Mouse (Mus musculus) MEL (cell line): ENCODE data around the gene Fam173b.

Experiments
- CHD2 ChIP-seq: IDR thresholded peaks from 2 replicates; pipeline ENCODE4 v1.6.1; 2011; ENCODE audit warnings: low read length, improper control_type of control experiment
- CTCF ChIP-seq, 3 experiments: IDR thresholded peaks in 2 of 3; conservative IDR thresholded peaks in 1 of 3; 2 replicates each; pipeline ENCODE4 v1.5.1; 2011 to 2012; ENCODE audit warnings: low read length in 3 of 3, low read depth in 2 of 3, mild to moderate bottlenecking in 2 of 3, improper control_type of control experiment in 1 of 3, inconsistent platforms in 1 of 3, mixed read lengths in 1 of 3, moderate library complexity in 1 of 3; ENCODE audit not compliant: control insufficient read depth in 1 of 3, insufficient read depth in 1 of 3, poor library complexity in 1 of 3, severe bottlenecking in 1 of 3
- GATA1 ChIP-seq: IDR thresholded peaks from 2 replicates; pipeline ENCODE4 v1.6.1; 2011; ENCODE audit warnings: low read depth, low read length, improper control_type of control experiment
- MAFK ChIP-seq: IDR thresholded peaks from 2 replicates; pipeline ENCODE4 v1.6.1; 2011; ENCODE audit warnings: low read depth, mild to moderate bottlenecking, low read length, improper control_type of control experiment, borderline replicate concordance
- MEF2A ChIP-seq: IDR thresholded peaks from 2 replicates; pipeline ENCODE4 v1.6.1; 2014; ENCODE audit warnings: low read depth, mild to moderate bottlenecking, inconsistent platforms, low read length, improper control_type of control experiment; ENCODE audit not compliant: poor library complexity, insufficient replicate concordance, severe bottlenecking; ENCODE audit errors: extremely low read depth
- POLR2A ChIP-seq, 2 experiments: IDR thresholded peaks; 2 replicates each; pipeline ENCODE4 v1.6.1; 2011 to 2012; ENCODE audit warnings: low read length in 2 of 2, mild to moderate bottlenecking in 2 of 2, control low read depth in 1 of 2, improper control_type of control experiment in 1 of 2, low read depth in 1 of 2, moderate library complexity in 1 of 2; ENCODE audit not compliant: control insufficient read depth in 1 of 2, insufficient read depth in 1 of 2, poor library complexity in 1 of 2
- TBP ChIP-seq: IDR thresholded peaks from 2 replicates; pipeline ENCODE4 v1.8.0; 2011; ENCODE audit warnings: low read depth, low read length, improper control_type of control experiment
- USF2 ChIP-seq, 2 experiments: IDR thresholded peaks; 2 replicates each; pipeline ENCODE4 v1.6.1; 2011 to 2012; ENCODE audit warnings: improper control_type of control experiment in 2 of 2, low read length in 2 of 2, borderline replicate concordance in 1 of 2, inconsistent platforms in 1 of 2, low read depth in 1 of 2, mild to moderate bottlenecking in 1 of 2; ENCODE audit not compliant: insufficient read depth in 1 of 2
- ZC3H11A ChIP-seq: IDR thresholded peaks from 2 replicates; pipeline ENCODE4 v1.6.1; 2012; ENCODE audit warnings: low read depth, mild to moderate bottlenecking, inconsistent platforms, low read length, improper control_type of control experiment

DNA sequence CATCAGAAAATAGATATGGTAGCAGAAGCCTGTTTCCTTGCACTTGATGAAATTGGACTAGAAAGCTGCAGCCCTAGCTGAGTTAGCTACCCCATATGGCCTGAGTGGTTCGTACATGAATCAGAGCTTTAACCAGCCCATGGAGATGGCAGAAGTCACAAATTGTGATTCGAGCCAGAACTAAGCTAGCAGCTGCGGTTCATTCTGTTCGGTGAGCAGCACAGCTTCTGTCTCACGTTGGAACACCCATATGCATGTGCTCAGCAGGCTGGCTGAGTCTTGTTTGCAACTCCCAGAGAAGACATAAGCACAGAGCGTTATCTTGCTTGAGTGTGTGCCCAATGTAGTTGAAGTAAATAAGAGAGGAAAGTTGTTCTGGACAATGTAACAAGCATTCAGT lies 32.9 kb downstream of the Fam173b start:
- no peak for TF ChIP-seq TBP
- no peak for TF ChIP-seq CTCF (IDR thresholded peaks at IDR 0.05 in 2 of 3, conservative IDR thresholded peaks at IDR 0.05 in 1 of 3; ENCODE audit: control insufficient read depth in 1 of 3, insufficient read depth in 1 of 3, low read depth in 2 of 3, low read length in 3 of 3, poor library complexity in 1 of 3, severe bottlenecking in 1 of 3)
- TF ChIP-seq USF2 (IDR thresholded peaks at IDR 0.05; ENCODE audit: borderline replicate concordance in 1 of 2, insufficient read depth in 1 of 2, low read depth in 1 of 2, low read length in 2 of 2) = no peak
- TF ChIP-seq POLR2A (IDR thresholded peaks at IDR 0.05; ENCODE audit: control insufficient read depth in 1 of 2, insufficient read depth in 1 of 2, low read depth in 1 of 2, low read length in 2 of 2, poor library complexity in 1 of 2) = no peak
- TF ChIP-seq MAFK = no peak
- TF ChIP-seq GATA1 = no peak
- no peak for TF ChIP-seq CHD2
- no peak for TF ChIP-seq MEF2A
- no peak for TF ChIP-seq ZC3H11A
